Mouse (Mus musculus) MEL (cell line): Measurements from ENCODE around the gene Rtn1. TPM values are rescaled to one million over a fixed set of nuclear protein-coding genes. Genes with fewer than 3 reads are reported as not detected.
"Not testable (repeated sequence)": the region's sequence is repeated elsewhere in the genome, so short reads cannot be mapped to it uniquely, and the experiment has no call there.

Experiments
- DNase-seq: peaks from one replicate; pipeline ENCODE4 v3.0.0; 2011; ENCODE audit warnings: low read depth, low spot score
- H3K27ac ChIP-seq: 2 replicates; pipeline ENCODE4 v1.5.1; 2012; ENCODE audit warnings: low read depth, mild to moderate bottlenecking, control low read depth, low read length, moderate library complexity; ENCODE audit not compliant: control insufficient read depth
- H3K27me3 ChIP-seq, 2 experiments: fragments of 150-350 bp in 1 of 2; sonication (generic) in 1 of 2; 2 replicates each; pipeline ENCODE4 v1.6.1; 2012; ENCODE audit warnings: low read length in 2 of 2, mild to moderate bottlenecking in 2 of 2, improper control_type of control experiment in 1 of 2, moderate library complexity in 1 of 2; ENCODE audit not compliant: insufficient read depth in 2 of 2, control insufficient read depth in 1 of 2
- H3K36me3 ChIP-seq, 2 experiments: 2 replicates each; pipeline ENCODE4 v1.6.1; 2012 to 2014; ENCODE audit warnings: low read length in 2 of 2, improper control_type of control experiment in 1 of 2, inconsistent platforms in 1 of 2, mild to moderate bottlenecking in 1 of 2; ENCODE audit not compliant: insufficient read depth in 2 of 2, control insufficient read depth in 1 of 2
- H3K4me1 ChIP-seq, 2 experiments: fragments of 150-350 bp in 1 of 2; sonication (generic) in 1 of 2; 2 replicates each; pipeline ENCODE4 v1.6.1; 2012; ENCODE audit warnings: low read length in 2 of 2, improper control_type of control experiment in 1 of 2, mild to moderate bottlenecking in 1 of 2; ENCODE audit not compliant: insufficient read depth in 2 of 2, control insufficient read depth in 1 of 2
- H3K4me3 ChIP-seq, 2 experiments: fragments of 150-350 bp in 1 of 2; sonication (generic) in 1 of 2; 2 replicates each; pipeline ENCODE4 v1.5.1; 2012; ENCODE audit warnings: low read depth in 2 of 2, low read length in 2 of 2, mild to moderate bottlenecking in 2 of 2, moderate library complexity in 2 of 2, control low read depth in 1 of 2, improper control_type of control experiment in 1 of 2; ENCODE audit not compliant: control insufficient read depth in 1 of 2, insufficient read depth in 1 of 2
- H3K79me2 ChIP-seq: 2 replicates; pipeline ENCODE4 v1.6.1; 2012; ENCODE audit warnings: mild to moderate bottlenecking, low read length, moderate library complexity; ENCODE audit not compliant: control insufficient read depth, poor library complexity, insufficient read depth
- H3K9ac ChIP-seq: 2 replicates; pipeline ENCODE4 v1.6.1; 2012; ENCODE audit warnings: low read depth, mild to moderate bottlenecking, control low read depth, low read length, moderate library complexity; ENCODE audit not compliant: control insufficient read depth, poor library complexity, severe bottlenecking
- H3K9me3 ChIP-seq: fragments of 150-350 bp; sonication (generic); replicated peaks from 2 replicates; pipeline ENCODE4 v1.6.1; 2012; ENCODE audit warnings: mild to moderate bottlenecking, low read length, improper control_type of control experiment, moderate library complexity; ENCODE audit not compliant: insufficient read depth
- CHD1 ChIP-seq: IDR thresholded peaks from 2 replicates; pipeline ENCODE4 v1.6.1; 2012; ENCODE audit warnings: low read depth, mild to moderate bottlenecking, inconsistent platforms, low read length, improper control_type of control experiment
- CHD2 ChIP-seq: IDR thresholded peaks from 2 replicates; pipeline ENCODE4 v1.6.1; 2011; ENCODE audit warnings: low read length, improper control_type of control experiment
- CTCF ChIP-seq, 3 experiments: IDR thresholded peaks in 2 of 3; conservative IDR thresholded peaks in 1 of 3; 2 replicates each; pipeline ENCODE4 v1.5.1; 2011 to 2012; ENCODE audit warnings: low read length in 3 of 3, low read depth in 2 of 3, mild to moderate bottlenecking in 2 of 3, improper control_type of control experiment in 1 of 3, inconsistent platforms in 1 of 3, mixed read lengths in 1 of 3, moderate library complexity in 1 of 3; ENCODE audit not compliant: control insufficient read depth in 1 of 3, insufficient read depth in 1 of 3, poor library complexity in 1 of 3, severe bottlenecking in 1 of 3
- ELF1 ChIP-seq: IDR thresholded peaks from 2 replicates; pipeline ENCODE4 v1.6.1; 2014; ENCODE audit warnings: low read depth, mild to moderate bottlenecking, inconsistent platforms, low read length, improper control_type of control experiment, moderate library complexity
- EP300 ChIP-seq, 2 experiments: IDR thresholded peaks; 2 replicates each; pipeline ENCODE4 v1.6.1; 2011; ENCODE audit warnings: improper control_type of control experiment in 2 of 2, low read length in 2 of 2, low read depth in 1 of 2, mild to moderate bottlenecking in 1 of 2
- HCFC1 ChIP-seq: IDR thresholded peaks from 2 replicates; pipeline ENCODE4 v1.6.1; 2012; ENCODE audit warnings: low read depth, mild to moderate bottlenecking, inconsistent platforms, low read length, improper control_type of control experiment, moderate library complexity
- MAFK ChIP-seq: IDR thresholded peaks from 2 replicates; pipeline ENCODE4 v1.6.1; 2011; ENCODE audit warnings: low read depth, mild to moderate bottlenecking, low read length, improper control_type of control experiment, borderline replicate concordance
- MEF2A ChIP-seq: IDR thresholded peaks from 2 replicates; pipeline ENCODE4 v1.6.1; 2014; ENCODE audit warnings: low read depth, mild to moderate bottlenecking, inconsistent platforms, low read length, improper control_type of control experiment; ENCODE audit not compliant: poor library complexity, insufficient replicate concordance, severe bottlenecking; ENCODE audit errors: extremely low read depth
- RAD21 ChIP-seq: IDR thresholded peaks from 2 replicates; pipeline ENCODE4 v1.6.1; 2011; ENCODE audit warnings: mild to moderate bottlenecking, low read depth, low read length, improper control_type of control experiment
- SMC3 ChIP-seq: IDR thresholded peaks from 2 replicates; pipeline ENCODE4 v1.6.1; 2011; ENCODE audit warnings: low read depth, low read length, improper control_type of control experiment
- TBP ChIP-seq: IDR thresholded peaks from 2 replicates; pipeline ENCODE4 v1.8.0; 2011; ENCODE audit warnings: low read depth, low read length, improper control_type of control experiment
- TCF12 ChIP-seq: IDR thresholded peaks from 2 replicates; pipeline ENCODE4 v1.6.1; 2014; ENCODE audit warnings: low read depth, mild to moderate bottlenecking, inconsistent platforms, low read length, improper control_type of control experiment, moderate library complexity
- ZNF384 ChIP-seq: IDR thresholded peaks from 2 replicates; pipeline ENCODE4 v1.6.1; 2012; ENCODE audit warnings: low read depth, mild to moderate bottlenecking, inconsistent platforms, low read length, improper control_type of control experiment
- polyA plus RNA-seq, 2 experiments: library from polyadenylated mRNA; stranded (reverse) in 1 of 2; unstranded in 1 of 2; fragments of >175 nt in 1 of 2; fragments of >200 nt in 1 of 2; gene quantifications; 2 replicates each; pipeline versions ENCODE4 v1.2.1 to v1.2.4; 2012; ENCODE audit warnings: low replicate concordance in 2 of 2, low read depth in 1 of 2; ENCODE audit not compliant: insufficient read length in 2 of 2, insufficient read depth in 1 of 2, missing spikeins in 1 of 2
- total RNA-seq: library from RNA; depleted of rRNA; stranded (reverse); fragments of 300-350 nt; gene quantifications from 2 replicates; pipeline ENCODE4 v1.2.3, GENCODE M21; 2012

The Rtn1 gene
- total and polyA plus RNA-seq, 3 experiments, result not detected

DNA sequence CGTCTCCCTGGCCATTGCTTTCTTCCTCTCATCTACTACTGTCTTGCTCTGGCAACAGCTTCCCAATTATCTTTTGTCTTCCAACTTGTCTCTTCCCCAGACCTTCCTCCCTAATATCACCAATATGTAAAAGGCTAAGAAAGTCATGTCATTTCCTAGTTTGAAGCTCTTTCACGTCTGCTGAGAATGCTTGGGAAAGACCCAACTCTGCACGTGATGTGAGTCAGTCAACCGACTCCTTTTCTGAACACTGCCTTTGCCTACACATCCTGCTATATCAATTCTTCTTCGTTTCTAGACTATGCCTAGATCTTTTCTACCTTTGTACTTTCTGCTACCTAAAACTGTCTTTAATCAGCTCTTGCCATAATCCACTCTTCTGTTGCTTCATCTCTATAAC, 112.3 kb downstream of the Rtn1 start:
- Histone ChIP-seq H3K79me2 (no peaks in the 10 kb centered on the region), H3K27me3 (no peaks in the 10 kb centered on the region), H3K27ac (no peak overlapping the region), H3K9me3 (no peaks in the 10 kb centered on the region), H3K9ac (no peak overlapping the region), H3K4me1 (no peaks in the 10 kb centered on the region), H3K4me3 (no peak overlapping the region), H3K36me3 (no peaks in the 10 kb centered on the region)
- no peak for DNase-seq
- TF ChIP-seq MAFK (no peak), MEF2A (no peak), TBP (no peak), ZNF384 (no peak), RAD21 (no peak), TCF12 (no peak), HCFC1 (no peak), EP300 (IDR thresholded peaks at IDR 0.05; ENCODE audit: low read depth in 1 of 2, low read length in 2 of 2) (no peak), CHD1 (no peak), ELF1 (no peak), SMC3 (no peak), CHD2 (no peak)

DNA sequence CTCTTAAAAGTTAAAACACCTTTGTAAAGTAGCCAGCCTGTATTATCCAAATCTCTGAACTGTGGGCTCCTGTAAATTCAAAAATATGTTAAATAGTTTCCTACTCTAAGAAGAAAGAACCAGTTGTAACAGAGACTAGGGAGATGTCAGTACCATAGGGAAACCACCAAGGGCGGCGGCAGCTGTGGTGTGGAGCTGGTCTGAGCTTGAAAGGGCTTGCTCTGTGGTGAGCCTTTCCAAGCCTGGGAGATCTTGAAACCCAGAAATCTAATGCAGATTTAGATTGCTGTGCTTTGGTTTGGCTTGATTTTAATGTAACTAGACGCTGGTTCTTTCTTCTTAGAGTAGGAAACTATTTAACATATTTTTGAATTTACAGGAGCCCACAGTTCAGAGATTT, 115.7 kb downstream of the Rtn1 start:
- not testable (repeated sequence) for H3K79me2 ChIP-seq, H3K27me3 ChIP-seq, H3K4me3 ChIP-seq, H3K9me3 ChIP-seq, H3K9ac ChIP-seq, DNase-seq, H3K4me1 ChIP-seq, H3K27ac ChIP-seq, H3K36me3 ChIP-seq

DNA sequence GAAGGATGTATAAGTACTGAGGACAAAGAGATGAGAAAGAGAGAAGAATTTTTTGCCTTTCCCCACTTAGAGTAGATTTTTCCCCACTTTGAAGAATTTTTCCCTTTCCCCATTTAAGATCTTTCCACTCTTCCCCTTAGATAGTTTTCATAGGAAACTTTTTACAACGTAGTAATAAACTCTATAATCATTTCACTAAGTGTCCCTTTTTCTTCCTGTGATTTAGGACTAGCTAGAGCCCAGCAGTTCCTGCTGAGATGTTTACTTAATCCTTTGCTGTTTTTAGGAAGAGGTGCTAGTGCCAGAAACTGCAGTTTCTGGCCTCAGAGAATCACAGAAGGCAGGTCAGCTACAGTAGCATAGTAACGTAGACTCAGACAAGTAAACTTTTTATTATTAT, 116.3 kb downstream of the Rtn1 start:
- no peak overlapping the region for H3K9ac ChIP-seq
- H3K9me3 ChIP-seq, result no peaks in the 10 kb centered on the region
- H3K4me1 ChIP-seq, result no peaks in the 10 kb centered on the region
- TF ChIP-seq CTCF (IDR thresholded peaks at IDR 0.05 in 2 of 3, conservative IDR thresholded peaks at IDR 0.05 in 1 of 3; ENCODE audit: control insufficient read depth in 1 of 3, insufficient read depth in 1 of 3, low read depth in 2 of 3, low read length in 3 of 3, poor library complexity in 1 of 3, severe bottlenecking in 1 of 3) (no peak), RAD21 (no peak)
- DNase-seq, result no peak
- no peaks in the 10 kb centered on the region for H3K36me3 ChIP-seq
- H3K4me3 ChIP-seq, result no peak overlapping the region
- H3K27ac ChIP-seq, result no peak overlapping the region
- H3K79me2 ChIP-seq, result no peaks in the 10 kb centered on the region
- H3K27me3 ChIP-seq, result no peaks in the 10 kb centered on the region
